Mouse (Mus musculus) liver (tissue): ENCODE data around the gene Rsad1.
A peak's percentile ranks its signal among the peaks of the same experiment; 100 is the strongest.

Experiments
- DNase-seq: peaks from one replicate; pipeline ENCODE4 v3.0.0-alpha.2; 2020; ENCODE audit warnings: mixed read lengths

Rsad1 gene

GRCm38 (mm10) chr11:94548041-94548784 lies 842 bp downstream of the Rsad1 start:
- DNase-seq: peak; percentile 26

- no peak for DNase-seq
These were observed 1.8 kb downstream of the Rsad1 start for GRCm38 (mm10) chr11:94547271-94547670.

GRCm38 (mm10) chr11:94546381-94546780 lies 2.7 kb downstream of the Rsad1 start:
- DNase-seq: no peak

GRCm38 (mm10) chr11:94544422-94544821 lies 4.6 kb downstream of the Rsad1 start:
- no peak for DNase-seq

GRCm38 (mm10) chr11:94543932-94544331 lies 5.1 kb downstream of the Rsad1 start:
- DNase-seq: peak; percentile 71

GRCm38 (mm10) chr11:94543344-94543743 lies 5.7 kb downstream of the Rsad1 start:
- DNase-seq: no peak

GRCm38 (mm10) chr11:94542400-94542799 lies 6.7 kb downstream of the Rsad1 start:
- DNase-seq: no peak

- no peak for DNase-seq
These were observed 9.3 kb downstream of the Rsad1 start for GRCm38 (mm10) chr11:94539761-94540160.

- no peak for DNase-seq
These were observed 10.2 kb downstream of the Rsad1 start for GRCm38 (mm10) chr11:94538733-94539292.

DNA sequence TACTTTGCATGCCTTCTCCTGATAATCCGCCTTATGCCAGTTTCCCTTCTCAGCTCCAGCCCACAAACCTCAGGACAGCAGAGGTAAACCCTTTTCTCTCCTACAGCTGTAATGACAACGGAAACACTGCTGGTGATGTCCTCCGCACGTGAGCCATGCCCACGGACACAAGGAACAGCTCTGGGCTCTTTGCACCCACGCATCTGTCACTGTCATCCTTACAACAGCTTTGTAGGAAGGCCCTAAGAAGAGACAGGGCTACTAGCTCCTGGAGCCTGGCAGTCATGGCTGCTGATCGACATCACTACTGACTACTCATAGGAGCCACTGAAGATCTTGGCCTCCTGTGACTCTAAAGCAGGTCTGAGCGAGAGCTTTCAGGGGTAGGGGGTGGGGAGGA lies 15.9 kb downstream of the Rsad1 start:
- DNase-seq: no peak

GRCm38 (mm10) chr11:94528879-94529278 lies 20.2 kb downstream of the Rsad1 start:
- no peak for DNase-seq

GRCm38 (mm10) chr11:94526171-94526879 lies 22.7 kb downstream of the Rsad1 start:
- no peak for DNase-seq

GRCm38 (mm10) chr11:94521219-94521843 lies 27.7 kb downstream of the Rsad1 start, which contains the start of gene Mycbpap:
Gene Mycbpap, minus strand, starts transcription at chr11:94521742.
- peak; percentile 42 for DNase-seq

DNA sequence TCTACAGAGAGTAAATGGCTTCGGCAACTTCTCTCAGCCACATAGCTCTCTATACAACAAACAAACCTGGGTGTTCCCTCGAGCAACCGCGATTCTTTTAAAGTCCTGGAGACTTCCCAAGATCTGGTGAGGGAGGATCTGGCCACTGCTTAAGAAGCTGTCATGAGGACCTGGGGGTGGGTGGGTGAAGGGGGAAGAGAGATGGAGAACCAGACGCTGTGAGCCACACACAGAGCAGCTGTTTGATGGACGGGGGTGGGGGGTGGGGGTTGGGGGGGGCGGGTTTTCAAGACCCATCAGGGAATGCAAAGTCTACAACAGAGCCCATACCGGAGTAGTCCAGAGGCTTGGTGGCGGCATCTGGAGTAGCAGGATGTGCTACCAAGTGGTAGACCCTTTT lies 35.6 kb downstream of the Rsad1 start:
- no peak for DNase-seq

GRCm38 (mm10) chr11:94508976-94509375 lies 40.1 kb downstream of the Rsad1 start:
- DNase-seq: no peak

GRCm38 (mm10) chr11:94501482-94501881 lies 47.6 kb downstream of the Rsad1 start:
- DNase-seq: no peak

GRCm38 (mm10) chr11:94500362-94500761 lies 48.7 kb downstream of the Rsad1 start:
- no peak for DNase-seq

DNA sequence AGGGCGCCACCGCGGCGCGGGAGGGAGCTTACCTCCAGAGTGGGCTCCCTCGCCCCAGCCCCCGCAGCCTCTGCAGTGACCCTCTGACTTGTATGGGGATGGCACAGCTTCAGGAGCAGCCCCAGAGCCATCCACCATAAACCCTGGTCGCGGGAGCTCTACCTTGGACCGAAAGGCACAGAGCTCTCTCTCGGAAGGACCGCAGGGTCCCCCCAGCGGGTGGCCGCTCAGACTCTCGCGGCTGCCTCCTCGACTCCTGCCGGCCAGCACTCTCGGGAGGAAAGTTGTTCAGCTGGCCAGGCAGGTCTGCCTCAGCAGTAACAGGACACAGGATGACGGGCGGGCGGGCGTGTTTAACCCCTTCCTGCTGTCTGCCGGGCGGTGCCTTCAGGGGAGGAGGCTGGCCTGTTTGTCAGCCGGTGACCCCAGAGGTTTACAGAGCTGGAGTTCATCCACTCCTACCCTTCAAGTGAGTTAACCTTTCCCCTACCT lies 49.3 kb downstream of the Rsad1 start, which contains the start of gene Epn3:
Gene Epn3 (minus strand): TSS at position 314 of the 492 bp plus-strand sequence.
- peak; percentile 27 for DNase-seq

DNA sequence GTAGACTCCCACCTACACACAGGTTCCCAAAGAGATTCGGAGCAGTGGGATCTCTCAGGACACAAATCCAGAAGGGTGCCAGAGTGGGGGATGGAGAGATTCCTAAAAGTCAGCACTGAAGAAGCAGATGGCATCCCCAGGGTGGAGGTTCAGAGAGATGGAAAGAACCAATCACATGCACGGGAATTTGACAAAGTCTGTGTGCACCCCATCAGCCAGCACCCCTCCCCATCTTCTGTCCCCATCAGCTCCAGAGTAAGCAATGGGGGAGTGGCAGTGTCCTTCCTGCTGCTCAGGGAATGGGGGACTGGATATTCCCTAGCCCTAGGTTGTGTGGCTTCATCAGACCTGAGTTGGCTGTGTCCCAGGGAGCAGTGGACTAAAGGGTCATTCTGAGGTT lies 50.0 kb downstream of the Rsad1 start:
- no peak for DNase-seq

GRCm38 (mm10) chr11:94498093-94498996 lies 50.7 kb downstream of the Rsad1 start:
- DNase-seq: no peak

DNA sequence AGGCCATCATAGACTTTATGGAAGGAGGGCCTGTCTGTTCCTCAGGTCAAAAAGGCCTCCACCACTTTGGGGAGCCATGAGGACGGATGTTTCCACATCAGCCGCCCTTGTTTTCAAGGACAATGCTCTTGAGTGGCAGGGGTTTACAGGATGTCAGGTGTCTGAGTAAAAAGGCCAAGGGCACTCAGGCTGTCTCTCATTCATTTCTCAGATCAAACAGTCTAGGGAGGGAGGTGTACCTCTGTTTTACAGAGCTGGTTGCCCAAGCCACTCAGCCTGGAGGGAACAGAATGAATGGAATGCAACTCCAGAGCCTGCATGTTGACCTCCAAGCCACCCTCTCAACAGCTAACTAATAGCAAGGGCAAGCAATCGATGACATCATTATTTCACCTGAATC lies 53.6 kb downstream of the Rsad1 start:
- DNase-seq: no peak

GRCm38 (mm10) chr11:94491749-94492099 lies 57.3 kb downstream of the Rsad1 start:
- no peak for DNase-seq
